Comparison of ENCODE assay signal across 19 mouse cellular contexts in genomic region chr3:55476694-55477093, GRCm38 (mm10). TPM values are rescaled to one million over a fixed set of nuclear protein-coding genes. Genes with fewer than 3 reads are reported as not detected.
DNase-seq lines count a peak whose midpoint lies in the region.
"Had no signal": no experiment of that assay in that cellular context is flagged by ENCODE, and none has a peak within 500 bp of the region (broad histone marks: within the 10 kb centered on the region; RNA-seq: fewer than 3 reads in every experiment).

No protein-coding gene starts in this region.

- DNase-seq in cerebellum, adult 9-11 months: peak; percentile 69
- DNase-seq in frontal cortex, adult 2 months (ENCODE audit: extremely low spot score in 1 of 2, low spot score in 1 of 2): peak; percentile 82 to 86
- DNase-seq in layer of hippocampus, postnatal 10 days (ENCODE audit: low spot score in 2 of 2): peak; percentile 54 to 61
- peak; percentile 93 for DNase-seq in right cerebral cortex, adult 18-20 months
- no peak for DNase-seq in gastrocnemius, postnatal 36 days
- no peak for DNase-seq in kidney, postnatal 25 days
- no peak for DNase-seq in spleen, postnatal 10 days (ENCODE audit: low spot score in 2 of 2)
- DNase-seq: kidney, adult 11 months; lung, adult 2 months had no signal

- intact Hi-C loops in gastrocnemius, postnatal 36 days (cut with DNase I): no loop called here

RNA-seq across cellular contexts. Expression of gene Gm21954, which starts 4.7 kb away (rescaled TPM):
- polyA plus RNA-seq in frontal cortex, adult 2 months (2012; rRNA removed): not detected in 2 replicates
- not detected for total RNA-seq in layer of hippocampus, postnatal 10 days (2021)
- not detected for total RNA-seq in gastrocnemius, postnatal 36 days (2021)
- total RNA-seq: gastrocnemius, adult 8-10 months; megakaryocyte, adult 5-6 weeks; midbrain, postnatal 0 days had no signal
- polyA plus RNA-seq: embryonic facial prominence, embryonic 10.5 days; heart, embryonic 14.5 days; hindbrain, embryonic 13.5 days; limb, embryonic 11.5 days; lung, adult 2 months; midbrain, postnatal 0 days; neural tube, embryonic 14.5 days; stomach, embryonic 16.5 days; urinary bladder, adult 2 months had no signal

Comparison
In these comparisons a context has a peak if more than half of its experiments do, and no peak if none do; other contexts are left out.
1. DNase-seq: peak in cerebellum, adult 9-11 months (single experiment), frontal cortex, adult 2 months (2 of 2), layer of hippocampus, postnatal 10 days (2 of 2) and right cerebral cortex, adult 18-20 months (single experiment); none in gastrocnemius, postnatal 36 days (0 of 2), kidney, postnatal 25 days (0 of 2) and spleen, postnatal 10 days (0 of 2).